Mouse (Mus musculus) intestine, embryonic 16.5 days (tissue): Measurements from ENCODE around the gene Kdm4d. TPM values are rescaled to one million over a fixed set of nuclear protein-coding genes. Genes with fewer than 3 reads are reported as not detected.

Experiments
- ATAC-seq: fragments of 200-750 bp; cut with Nextera tagmentation; 2 replicates; pipeline ENCODE4 v1.8.0; 2017; ENCODE audit warnings: moderate TSS enrichment, moderate library complexity
- H3K27ac ChIP-seq: fragments of 300-500 bp; sonication (generic); 2 replicates; pipeline ENCODE4 v1.5.1; 2014; ENCODE audit warnings: mild to moderate bottlenecking, low read length
- H3K27me3 ChIP-seq: fragments of 300-500 bp; sonication (generic); replicated peaks from 2 replicates; pipeline ENCODE4 v1.6.1; 2014; ENCODE audit warnings: low read length, control low read depth, mixed read lengths; ENCODE audit not compliant: control insufficient read depth, insufficient read depth
- H3K36me3 ChIP-seq: fragments of 300-500 bp; sonication (generic); 2 replicates; pipeline ENCODE4 v1.6.1; 2014; ENCODE audit warnings: low read length, control low read depth; ENCODE audit not compliant: control insufficient read depth, insufficient read depth
- H3K4me1 ChIP-seq: fragments of 300-500 bp; sonication (generic); 2 replicates; pipeline ENCODE4 v1.6.1; 2014; ENCODE audit warnings: low read length, control low read depth, mixed read lengths; ENCODE audit not compliant: control insufficient read depth, insufficient read depth
- H3K4me2 ChIP-seq: fragments of 300-500 bp; sonication (generic); 2 replicates; pipeline ENCODE4 v1.6.1; 2014; ENCODE audit warnings: low read depth, low read length, control low read depth
- H3K4me3 ChIP-seq: fragments of 300-500 bp; sonication (generic); 2 replicates; pipeline ENCODE4 v1.5.1; 2014; ENCODE audit warnings: mild to moderate bottlenecking, low read length
- H3K9ac ChIP-seq: fragments of 300-500 bp; sonication (generic); 2 replicates; pipeline ENCODE4 v1.6.1; 2014; ENCODE audit warnings: low read depth, low read length
- H3K9me3 ChIP-seq: fragments of 300-500 bp; sonication (generic); 2 replicates; pipeline ENCODE4 v1.6.1; 2016; ENCODE audit warnings: low read length, control low read depth; ENCODE audit not compliant: control insufficient read depth
- WGBS: fragments of 180-500 bp; shearing (Covaris S2); extraction: QIAGEN DNeasy Blood & Tissue Kit; methylation state at CpG from one replicate; pipeline ENCODE4 v1.1.7; 2014; 5-methylcytosine and 5-hydroxymethylcytosine counted together
- polyA plus RNA-seq: library from polyadenylated mRNA; unstranded; fragments of >200 nt; fragmentation: Nextera tagmentation; extraction: Ambion mirVana; gene quantifications from 2 replicates; pipeline ENCODE4 v1.2.1, GENCODE M21; 2015

Kdm4d gene
- polyA plus RNA-seq, 1 experiment from 2014 or later = 0.22 TPM

GRCm38 (mm10) chr9:14523408-14524043 is 23.2 kb upstream of the Kdm4d start:
- Histone ChIP-seq H3K4me2 (no peak overlapping the region), H3K36me3 (no peaks in the 10 kb centered on the region), H3K27me3 (no peaks in the 10 kb centered on the region), H3K4me3 (no peak overlapping the region), H3K27ac (no peak overlapping the region), H3K9ac (no peak overlapping the region), H3K4me1 (peaks cover 15% of the 10 kb centered on the region), H3K9me3 (no peaks in the 10 kb centered on the region)
- WGBS = 5% methylated on average over 4 of the region's 4 CpGs
- ATAC-seq = peak; percentile 83

DNA sequence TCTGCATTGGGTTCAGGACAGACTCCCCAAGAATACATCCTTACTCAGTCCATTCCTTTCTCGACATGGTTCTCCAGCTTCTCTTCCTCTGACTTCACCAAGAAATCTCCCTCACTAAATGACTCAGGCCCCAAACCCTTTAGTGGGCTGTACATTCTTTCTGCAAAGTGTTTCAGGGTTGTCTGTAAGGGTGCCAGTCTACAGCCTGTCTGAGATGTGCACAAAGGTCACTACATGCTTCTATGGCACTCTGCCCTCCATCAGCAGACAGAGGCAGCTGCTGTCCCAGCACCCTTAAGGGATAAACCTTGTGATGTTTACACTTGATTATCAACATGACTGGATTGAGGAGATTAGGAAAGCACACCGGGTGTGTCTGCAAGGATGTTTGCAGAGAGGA is 21.4 kb upstream of the Kdm4d start:
- no peaks in the 10 kb centered on the region for H3K36me3 ChIP-seq
- WGBS = 23% methylated on average over 2 of the region's 2 CpGs
- no peak overlapping the region for H3K4me2 ChIP-seq
- H3K27ac ChIP-seq = no peak overlapping the region
- peak; percentile 36; the same call in 1 of the 2 replicates for ATAC-seq
- no peaks in the 10 kb centered on the region for H3K9me3 ChIP-seq
- H3K9ac ChIP-seq = no peak overlapping the region
- peaks cover 15% of the 10 kb centered on the region for H3K4me1 ChIP-seq
- no peak overlapping the region for H3K4me3 ChIP-seq
- no peaks in the 10 kb centered on the region for H3K27me3 ChIP-seq

DNA sequence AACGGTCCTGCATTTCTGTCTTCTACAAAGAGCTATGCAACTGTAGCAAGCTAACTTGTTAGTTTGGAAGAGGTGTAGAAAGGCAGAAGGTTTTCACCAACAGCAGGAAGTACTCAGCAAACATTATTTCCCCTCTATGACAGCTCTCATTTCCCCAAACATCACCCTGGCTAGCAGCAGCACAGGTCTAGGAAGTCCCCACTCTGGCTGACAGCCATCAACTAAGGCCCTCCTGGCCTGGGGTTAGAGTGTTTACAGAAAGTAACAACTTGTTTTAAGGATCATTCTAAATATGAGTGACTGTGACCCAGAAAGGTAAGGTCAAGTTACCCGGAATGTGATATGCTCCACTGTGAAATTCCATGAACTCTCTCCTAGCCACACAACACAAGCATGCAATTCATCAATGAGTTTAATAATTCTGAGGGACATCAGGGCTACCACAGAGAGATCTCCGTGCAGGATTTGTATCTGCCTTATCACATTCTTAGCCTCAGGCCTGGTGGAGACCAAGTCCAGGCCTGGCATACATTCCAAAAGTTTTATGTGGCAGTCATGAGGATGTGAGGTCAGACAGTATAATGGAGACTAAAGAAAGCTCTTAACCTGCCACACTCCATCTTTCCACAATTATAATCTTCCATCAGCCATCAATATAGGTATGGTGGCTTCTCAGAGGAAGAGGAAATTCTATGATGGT is 20.8 kb upstream of the Kdm4d start:
- H3K4me3 ChIP-seq = no peak overlapping the region
- no peak for ATAC-seq
- 40% methylated on average over 3 of the region's 3 CpGs for WGBS

DNA sequence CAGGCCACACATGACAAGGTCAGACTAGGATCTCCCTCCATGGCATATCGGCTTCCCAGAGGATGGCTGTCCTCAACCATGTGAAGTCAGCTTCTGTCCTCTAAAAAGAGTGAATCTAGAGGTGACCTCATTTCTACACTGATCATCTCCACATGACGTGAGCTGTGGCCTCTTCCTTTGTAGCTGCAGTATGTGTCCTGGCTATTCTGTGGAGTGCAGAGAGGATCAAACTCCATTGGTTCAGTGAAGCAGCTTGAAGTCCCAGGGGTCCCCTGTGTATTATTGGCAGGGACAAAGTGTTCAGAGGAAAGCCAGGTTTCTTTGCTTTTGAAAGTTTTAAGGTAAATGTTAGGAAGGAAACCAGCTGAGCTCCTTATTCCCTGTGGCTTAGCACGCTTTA is 17.8 kb upstream of the Kdm4d start:
- H3K4me2 ChIP-seq = no peak overlapping the region
- no peaks in the 10 kb centered on the region for H3K27me3 ChIP-seq
- no peak for ATAC-seq
- H3K4me1 ChIP-seq = peaks cover 15% of the 10 kb centered on the region
- H3K9me3 ChIP-seq = no peaks in the 10 kb centered on the region
- H3K36me3 ChIP-seq = no peaks in the 10 kb centered on the region
- WGBS = 81% methylated on average over 3 of the region's 3 CpGs
- H3K9ac ChIP-seq = no peak overlapping the region
- no peak overlapping the region for H3K27ac ChIP-seq
- H3K4me3 ChIP-seq = no peak overlapping the region

More for the DNA sequence above, 20.8 kb upstream of the Kdm4d start:
- Histone ChIP-seq H3K27ac (no peak overlapping the region), H3K36me3 (no peaks in the 10 kb centered on the region), H3K9ac (no peak overlapping the region), H3K27me3 (no peaks in the 10 kb centered on the region), H3K9me3 (no peaks in the 10 kb centered on the region), H3K4me1 (peaks cover 15% of the 10 kb centered on the region), H3K4me2 (no peak overlapping the region)

GRCm38 (mm10) chr9:14517296-14517695 is 17.0 kb upstream of the Kdm4d start:
- Histone ChIP-seq H3K4me3 (no peak overlapping the region), H3K27ac (no peak overlapping the region), H3K27me3 (no peaks in the 10 kb centered on the region), H3K9me3 (no peaks in the 10 kb centered on the region), H3K4me2 (no peak overlapping the region), H3K4me1 (peaks cover 15% of the 10 kb centered on the region), H3K9ac (no peak overlapping the region), H3K36me3 (no peaks in the 10 kb centered on the region)
- 54% methylated on average over 1 of the region's 1 CpGs for WGBS
- no peak for ATAC-seq

GRCm38 (mm10) chr9:14512633-14513445 is 12.6 kb upstream of the Kdm4d start:
- Histone ChIP-seq H3K27ac (no peak overlapping the region), H3K27me3 (no peaks in the 10 kb centered on the region), H3K4me1 (no peaks in the 10 kb centered on the region), H3K36me3 (peaks cover 7% of the 10 kb centered on the region), H3K9me3 (no peaks in the 10 kb centered on the region), H3K4me3 (no peak overlapping the region), H3K9ac (no peak overlapping the region), H3K4me2 (no peak overlapping the region)
- peak; percentile 68 for ATAC-seq
- 77% methylated on average over 9 of the region's 9 CpGs for WGBS

DNA sequence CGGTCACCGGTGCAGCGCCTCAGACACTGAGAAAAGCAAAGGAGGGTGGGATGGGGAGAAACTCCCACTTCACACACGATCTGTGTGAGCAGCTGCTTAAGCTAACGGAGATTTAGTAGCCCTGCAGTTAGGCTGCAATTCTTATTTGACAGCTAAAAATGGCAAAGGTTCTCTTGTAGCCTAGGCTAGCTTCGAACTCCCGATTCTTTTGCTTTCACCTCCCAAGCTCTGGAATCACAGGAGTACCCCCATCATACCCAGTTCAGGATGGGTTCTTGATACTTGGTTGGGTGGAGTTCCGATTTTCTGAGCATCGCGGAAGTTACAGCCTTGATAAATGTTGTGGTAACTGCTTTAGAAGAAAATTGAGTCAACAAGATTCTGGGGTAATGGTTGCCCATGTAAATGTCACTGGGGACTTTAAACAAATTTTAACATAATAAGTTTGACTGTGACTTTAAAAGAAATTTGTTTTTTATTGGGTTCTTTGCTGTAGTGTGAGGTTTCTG is 688 bp upstream of the Kdm4d start:
- 2% methylated on average over 10 of the region's 10 CpGs for WGBS
- H3K27me3 ChIP-seq = no peaks in the 10 kb centered on the region
- no peaks in the 10 kb centered on the region for H3K9me3 ChIP-seq
- H3K27ac ChIP-seq = no peak overlapping the region
- no peak for ATAC-seq
- peak overlapping the region; percentile 52 for H3K4me2 ChIP-seq
- peaks cover 4% of the 10 kb centered on the region; the same call in 1 of the 2 replicates for H3K36me3 ChIP-seq
- peak overlapping the region; percentile 88 for H3K9ac ChIP-seq
- H3K4me1 ChIP-seq = no peaks in the 10 kb centered on the region
- peak overlapping the region; percentile 88 for H3K4me3 ChIP-seq

DNA sequence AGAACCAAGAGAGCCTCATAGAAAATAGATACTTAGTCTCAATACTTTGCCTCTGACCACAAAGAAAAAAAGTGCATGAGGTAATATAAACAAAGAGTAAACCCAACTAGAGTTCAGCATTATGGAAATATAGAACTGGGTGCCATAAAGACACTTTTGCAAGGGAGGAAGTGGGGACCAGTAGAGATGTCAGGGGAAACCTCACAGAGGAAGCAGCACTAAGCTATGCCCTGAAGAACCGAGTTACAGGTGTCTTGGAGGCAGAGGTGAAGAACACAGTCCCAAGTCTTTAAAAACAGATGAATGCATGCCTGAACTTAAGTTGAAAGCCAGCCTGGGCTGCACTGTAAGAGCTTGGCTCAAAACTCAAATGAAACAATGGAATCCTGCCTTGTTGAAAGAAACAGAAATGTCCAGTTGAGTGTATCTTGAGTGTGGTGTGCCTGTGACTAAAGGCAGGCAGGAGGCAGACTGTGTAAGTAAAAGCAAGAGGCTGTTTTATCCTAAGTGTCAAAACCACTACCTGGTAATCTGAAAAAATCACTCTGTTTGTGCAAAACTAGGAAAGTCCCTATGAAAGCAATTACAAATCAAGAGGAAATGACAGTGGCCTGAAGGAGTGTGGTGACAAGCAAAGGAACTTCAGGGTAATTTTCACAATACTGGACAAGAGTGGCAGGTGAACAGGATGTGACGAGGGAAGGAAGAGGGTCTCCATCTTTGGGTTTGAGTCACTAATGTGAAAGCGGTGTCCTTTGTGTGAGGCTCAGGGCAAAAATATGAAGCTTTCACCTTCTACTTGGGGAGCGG is 1.2 kb downstream of the Kdm4d start:
- Histone ChIP-seq H3K36me3 (peaks cover 3% of the 10 kb centered on the region; the same call in 1 of the 2 replicates), H3K9ac (no peak overlapping the region), H3K4me3 (no peak overlapping the region), H3K27me3 (no peaks in the 10 kb centered on the region), H3K9me3 (no peaks in the 10 kb centered on the region), H3K4me1 (no peaks in the 10 kb centered on the region), H3K4me2 (peak overlapping the region; percentile 62; the same call in 1 of the 2 replicates), H3K27ac (no peak overlapping the region)
- WGBS = 80% methylated on average over 4 of the region's 4 CpGs
- no peak for ATAC-seq
